Mouse (Mus musculus): ENCODE results near the gene Iscu.

DNA sequence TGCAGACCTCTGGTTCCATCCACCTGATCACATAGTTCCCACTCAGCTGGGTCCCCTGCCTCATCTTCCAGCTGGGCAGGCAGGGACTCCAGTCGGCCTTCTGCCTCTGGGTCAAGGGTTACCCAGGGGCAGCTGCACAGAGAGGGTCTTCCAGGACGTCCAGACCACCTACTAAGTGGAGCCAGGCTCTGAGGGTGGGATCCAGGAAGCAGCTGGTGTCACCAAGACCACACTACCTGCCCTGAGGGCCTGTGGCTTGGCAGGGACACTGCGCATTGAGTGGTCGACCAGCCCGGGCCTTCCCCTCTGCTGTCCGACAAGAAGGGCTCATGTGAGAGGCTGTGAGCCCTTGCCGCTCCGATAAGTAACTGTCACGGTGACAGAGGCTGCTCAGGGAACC, 35.2 kb downstream of the Iscu start:
- no peak for TF ChIP-seq POLR2A (IDR thresholded peaks at IDR 0.05; ENCODE audit: insufficient read depth, low read depth, low read length)
- no peak for TF ChIP-seq CTCF (IDR thresholded peaks at IDR 0.05; ENCODE audit: insufficient read depth, low read depth, low read length)
